Mouse (Mus musculus): Measurements from ENCODE around the gene Camk2d.

DNA sequence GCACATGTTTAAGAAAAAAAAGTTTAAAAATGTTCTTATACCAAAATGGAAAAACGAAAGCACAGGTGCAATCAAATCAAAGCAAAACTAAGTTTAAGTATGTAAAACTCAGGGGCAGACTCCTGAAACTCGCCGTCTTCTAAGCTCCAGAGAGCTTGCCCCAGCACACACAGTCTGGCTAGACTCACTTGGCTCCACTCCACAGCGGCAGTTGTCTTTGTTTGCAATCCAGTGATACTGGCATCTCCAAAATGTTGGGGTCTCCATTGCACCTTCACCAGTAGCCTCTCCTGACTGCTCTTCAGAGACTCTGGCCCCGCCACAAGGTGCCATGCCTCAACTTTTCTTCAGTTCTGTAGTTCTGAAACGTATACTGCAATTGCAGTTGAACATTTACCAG lies 24.1 kb downstream of the Camk2d start:
- TF ChIP-seq CTCF (IDR thresholded peaks at IDR 0.05; ENCODE audit: low read depth, low read length) (no peak), GATA1 (IDR thresholded peaks at IDR 0.05; ENCODE audit: borderline replicate concordance, low read length) (no peak), TAL1 (conservative IDR thresholded peaks at IDR 0.05; ENCODE audit: low read depth, low read length) (no peak)

Data from G1E (cell line).